Mouse (Mus musculus): ENCODE results near the gene Mcemp1. TPM values are rescaled to one million over a fixed set of nuclear protein-coding genes. Genes with fewer than 3 reads are reported as not detected.

Gene Mcemp1
- polyA plus RNA-seq (2012; ENCODE audit: low replicate concordance) = 0.71 and 1.0 TPM in 2 replicates

GRCm38 (mm10) chr8:3665507-3665906 lies at the start of gene Mcemp1:
TSS of gene Mcemp1 (plus strand) at chr8:3665754.

GRCm38 (mm10) chr8:3621199-3621970 lies 44.2 kb upstream of the Mcemp1 start, which contains the start of the genes Xab2 and Pet100:
TSS of gene Xab2 (minus strand) at chr8:3621316.
TSS of gene Pet100 (plus strand) at chr8:3621548.

GRCm38 (mm10) chr8:3625445-3625844 lies 40.1 kb upstream of the Mcemp1 start, which contains the start of gene Pcp2:
TSS of gene Pcp2 (minus strand) at chr8:3625545.

GRCm38 (mm10) chr8:3630647-3631477 lies 34.7 kb upstream of the Mcemp1 start, which contains the start of gene Stxbp2:
TSS of gene Stxbp2 (plus strand) at chr8:3630955.

GRCm38 (mm10) chr8:3655526-3655925 lies 10.0 kb upstream of the Mcemp1 start, which contains the start of gene Retn:
TSS of gene Retn (plus strand) at chr8:3655770.

GRCm38 (mm10) chr8:3671980-3672491 lies 6.5 kb downstream of the Mcemp1 start, which contains the start of gene Fcor:
TSS of gene Fcor (minus strand) at chr8:3672362.

GRCm38 (mm10) chr8:3676131-3676992 lies 10.8 kb downstream of the Mcemp1 start, which contains the start of gene Trappc5:
TSS of gene Trappc5 (plus strand) at chr8:3676299.

GRCm38 (mm10) chr8:3694121-3694520 lies 28.6 kb downstream of the Mcemp1 start, which contains the start of gene Fcer2a:
TSS of gene Fcer2a (minus strand) at chr8:3694175.

Other genes with a start within 250 kb of the Mcemp1 start
- 1.2 and 2.5 TPM in 2 replicates for gene Pex11g, start 198.1 kb upstream of the Mcemp1 start, polyA plus RNA-seq (2012; ENCODE audit: low replicate concordance)
- gene Tex45, start 194.9 kb upstream of the Mcemp1 start, polyA plus RNA-seq (2012; ENCODE audit: low replicate concordance) = not detected in 2 replicates
- gene Zfp358, start 172.6 kb upstream of the Mcemp1 start, polyA plus RNA-seq (2012; ENCODE audit: low replicate concordance) = 14.3 and 16.8 TPM in 2 replicates
- 222 and 644 TPM in 2 replicates for gene Mcoln1, start 165.3 kb upstream of the Mcemp1 start, polyA plus RNA-seq (2012; ENCODE audit: low replicate concordance)
- gene Pnpla6, start 150.4 kb upstream of the Mcemp1 start, polyA plus RNA-seq (2012; ENCODE audit: low replicate concordance) = 29.1 and 33.3 TPM in 2 replicates
- not detected in 2 replicates for gene C330021F23Rik, start 97.8 kb upstream of the Mcemp1 start, polyA plus RNA-seq (2012; ENCODE audit: low replicate concordance)
- 0.71 and 0.91 TPM in 2 replicates for gene Camsap3, start 78.5 kb upstream of the Mcemp1 start, polyA plus RNA-seq (2012; ENCODE audit: low replicate concordance)
- 29.0 and 45.7 TPM in 2 replicates for gene Xab2, start 44.4 kb upstream of the Mcemp1 start, polyA plus RNA-seq (2012; ENCODE audit: low replicate concordance)
- gene Pet100, start 44.2 kb upstream of the Mcemp1 start, polyA plus RNA-seq (2012; ENCODE audit: low replicate concordance) = 49.9 and 67.0 TPM in 2 replicates
- gene Pcp2, start 40.2 kb upstream of the Mcemp1 start, polyA plus RNA-seq (2012; ENCODE audit: low replicate concordance) = not detected in 2 replicates
- gene Stxbp2, start 34.8 kb upstream of the Mcemp1 start, polyA plus RNA-seq (2012; ENCODE audit: low replicate concordance) = 150 and 483 TPM in 2 replicates
- 0.15 and 0.60 TPM in 2 replicates for gene Retn, start 10.0 kb upstream of the Mcemp1 start, polyA plus RNA-seq (2012; ENCODE audit: low replicate concordance)
- 0.49 TPM in 1 of 2 replicates, not detected in the other for gene Fcor, start 6.6 kb downstream of the Mcemp1 start, polyA plus RNA-seq (2012; ENCODE audit: low replicate concordance)
- gene Trappc5, start 10.5 kb downstream of the Mcemp1 start, polyA plus RNA-seq (2012; ENCODE audit: low replicate concordance) = 27.5 and 30.0 TPM in 2 replicates
- 83.0 and 276 TPM in 2 replicates for gene Fcer2a, start 28.4 kb downstream of the Mcemp1 start, polyA plus RNA-seq (2012; ENCODE audit: low replicate concordance)
- gene Clec4g, start 54.9 kb downstream of the Mcemp1 start, polyA plus RNA-seq (2012; ENCODE audit: low replicate concordance) = 0.20 and 0.39 TPM in 2 replicates
- 6.7 and 12.2 TPM in 2 replicates for gene Cd209a, start 83.2 kb downstream of the Mcemp1 start, polyA plus RNA-seq (2012; ENCODE audit: low replicate concordance)
- 0.14 and 0.17 TPM in 2 replicates for gene Cd209e, start 188.6 kb downstream of the Mcemp1 start, polyA plus RNA-seq (2012; ENCODE audit: low replicate concordance)
- 0.44 and 0.67 TPM in 2 replicates for gene Cd209d, start 212.8 kb downstream of the Mcemp1 start, polyA plus RNA-seq (2012; ENCODE audit: low replicate concordance)

All from hematopoietic multipotent progenitor cell, adult 10-12 weeks (in vitro differentiated cells).